Mouse (Mus musculus) frontal cortex, postnatal 36 days (tissue): ENCODE measurements around the gene Dxo.
"Not testable (repeated sequence)": the region's sequence is repeated elsewhere in the genome, so short reads cannot be mapped to it uniquely, and the experiment has no call there.

Experiments used
- DNase-seq, 2 experiments: peaks; one replicate each; pipeline ENCODE4 v3.0.0; 2022; ENCODE audit warnings: low spot score in 2 of 2

Dxo gene

GRCm38 (mm10) chr17:34830776-34831175 is 6.0 kb upstream of the Dxo start:
- DNase-seq, result not testable (repeated sequence)

DNA sequence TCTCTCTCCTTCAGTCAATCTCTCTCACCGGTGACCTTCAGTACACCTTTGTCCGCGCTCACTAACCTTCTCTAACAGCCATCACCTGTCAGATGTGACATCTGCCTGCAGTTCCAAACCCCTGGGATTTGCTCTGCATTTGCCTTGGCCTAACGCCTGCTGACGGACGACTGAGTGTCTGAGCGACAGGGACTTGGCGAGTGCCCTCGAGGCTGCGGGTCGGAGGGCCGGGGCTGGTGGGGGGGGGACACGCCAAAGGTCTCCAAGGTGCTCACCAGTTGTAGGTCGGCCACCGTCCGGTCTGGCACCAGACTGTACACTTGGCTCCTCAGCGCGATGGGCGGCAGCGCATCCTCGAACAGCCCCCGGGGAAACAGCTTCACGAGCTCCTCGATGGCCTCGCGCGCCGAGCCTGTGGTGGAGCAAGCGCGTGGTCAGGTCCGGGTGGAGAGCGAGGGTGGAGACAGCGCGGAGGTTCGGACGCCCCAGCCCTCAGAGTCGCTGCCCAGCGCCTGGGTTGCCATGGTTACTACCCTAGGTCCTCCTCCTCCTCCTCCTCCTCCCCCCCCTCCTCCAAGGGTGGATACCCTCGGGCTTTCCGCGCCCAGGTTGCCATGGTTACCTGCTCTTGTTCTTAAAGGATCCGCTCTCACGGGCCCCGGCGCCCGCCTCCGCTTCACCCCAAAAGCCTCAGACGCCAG is 514 bp upstream of the Dxo start:
- no peak for DNase-seq

GRCm38 (mm10) chr17:34837464-34838324 is 875 bp downstream of the Dxo start:
- no peak for DNase-seq

- DNase-seq, result no peak
These were observed 2.0 kb downstream of the Dxo start for GRCm38 (mm10) chr17:34838785-34839184.

DNA sequence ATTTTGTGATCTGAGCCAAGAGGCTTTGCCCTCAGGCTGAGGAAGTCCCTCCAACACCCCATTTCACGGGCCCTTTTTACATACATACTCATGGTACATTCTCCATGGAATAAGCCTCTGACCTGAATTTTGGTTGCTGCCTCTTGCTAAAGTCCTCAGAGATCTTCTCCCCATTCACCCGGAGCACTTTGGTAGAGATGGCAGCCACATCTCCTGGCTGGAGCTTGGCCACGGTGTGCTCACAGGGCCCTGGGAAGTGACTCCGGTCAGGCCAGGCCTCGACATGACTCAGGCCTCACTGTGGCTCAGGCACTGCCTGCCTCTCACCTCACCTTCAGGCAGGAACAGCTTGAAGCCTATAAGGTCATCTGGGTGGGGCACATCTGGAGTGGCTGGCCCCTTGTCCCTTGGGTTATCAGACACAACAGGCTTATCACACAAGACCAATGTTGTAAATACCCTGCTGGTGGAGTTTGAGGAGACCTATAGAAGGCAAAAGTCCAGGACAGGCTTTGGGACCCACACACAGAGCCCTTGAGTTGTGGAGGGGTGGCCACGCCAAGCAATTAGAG is 4.0 kb downstream of the Dxo start:
- no peak for DNase-seq

DNA sequence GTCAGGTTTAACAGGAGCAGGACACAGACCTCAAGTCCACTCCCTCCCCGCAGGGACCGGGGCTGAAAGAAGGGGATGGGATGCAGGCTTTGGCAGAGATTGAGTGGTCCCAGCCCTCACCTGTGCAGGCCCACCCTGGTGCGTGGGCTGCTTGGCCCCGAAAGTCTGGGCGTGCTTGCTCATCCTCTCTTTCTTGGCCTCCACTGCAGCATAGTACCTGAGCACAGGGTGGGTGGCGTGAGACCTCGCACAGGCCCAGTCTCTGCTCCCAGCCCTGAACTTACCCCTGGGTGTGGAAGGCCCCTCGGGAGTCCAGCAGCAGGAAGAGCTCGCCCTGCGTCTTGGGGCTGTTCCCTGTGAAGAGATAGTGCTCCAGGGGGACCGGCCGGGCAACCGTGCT is 8.1 kb downstream of the Dxo start:
- no peak for DNase-seq

- DNase-seq, result no peak
These were observed 10.4 kb downstream of the Dxo start for GRCm38 (mm10) chr17:34847192-34847591.

- no peak for DNase-seq
These were observed 10.8 kb downstream of the Dxo start for GRCm38 (mm10) chr17:34847615-34848014.

- DNase-seq, result peak; percentile 96 to 98
These were observed 13.1 kb downstream of the Dxo start, which contains the start of the genes Skiv2l and Nelfe for GRCm38 (mm10) chr17:34849722-34850516. TSS of gene Skiv2l (minus strand) at chr17:34850210. TSS of gene Nelfe (plus strand) at chr17:34850391.

- no peak for DNase-seq
These were observed 13.8 kb downstream of the Dxo start for GRCm38 (mm10) chr17:34850517-34851125.

DNA sequence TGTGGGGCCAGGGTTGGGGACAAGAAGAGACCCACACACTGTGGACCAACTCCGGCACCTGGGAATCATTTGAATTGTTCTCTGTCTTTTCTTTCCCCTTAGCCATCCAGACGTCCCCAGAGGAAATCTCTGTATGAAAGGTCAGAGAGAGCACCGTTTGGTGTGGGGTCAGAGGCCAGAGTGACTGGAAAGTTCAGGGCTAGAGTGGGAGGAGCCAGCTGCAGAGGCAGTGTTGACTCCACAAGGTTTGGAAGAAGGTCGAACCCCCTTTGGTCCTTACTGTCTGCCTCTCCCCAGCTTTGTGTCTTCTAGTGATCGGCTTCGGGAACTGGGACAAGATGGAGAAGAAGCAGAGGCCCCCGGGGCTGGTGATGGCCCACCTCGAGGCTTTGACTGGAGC is 16.7 kb downstream of the Dxo start:
- no peak for DNase-seq

GRCm38 (mm10) chr17:34854761-34855160 is 17.9 kb downstream of the Dxo start:
- DNase-seq, result no peak

DNA sequence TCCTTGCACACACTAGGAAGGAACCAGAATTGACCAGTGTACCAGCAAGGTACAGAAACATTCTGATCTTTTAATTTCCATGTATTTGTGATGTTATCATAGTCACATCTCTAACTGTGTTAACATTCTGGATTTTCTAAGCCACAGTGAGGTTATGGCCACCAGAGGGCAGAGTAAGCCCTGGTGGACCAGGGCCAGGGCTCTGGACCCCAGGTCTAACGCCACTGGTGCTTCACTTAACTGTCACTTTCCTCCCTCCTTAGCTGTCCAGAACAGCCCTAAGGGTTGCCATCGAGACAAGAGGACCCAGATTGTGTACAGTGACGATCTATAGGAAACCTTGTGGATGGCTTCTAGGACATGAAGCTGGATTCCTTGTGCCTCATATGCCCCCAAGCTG is 19.0 kb downstream of the Dxo start:
- no peak for DNase-seq

DNA sequence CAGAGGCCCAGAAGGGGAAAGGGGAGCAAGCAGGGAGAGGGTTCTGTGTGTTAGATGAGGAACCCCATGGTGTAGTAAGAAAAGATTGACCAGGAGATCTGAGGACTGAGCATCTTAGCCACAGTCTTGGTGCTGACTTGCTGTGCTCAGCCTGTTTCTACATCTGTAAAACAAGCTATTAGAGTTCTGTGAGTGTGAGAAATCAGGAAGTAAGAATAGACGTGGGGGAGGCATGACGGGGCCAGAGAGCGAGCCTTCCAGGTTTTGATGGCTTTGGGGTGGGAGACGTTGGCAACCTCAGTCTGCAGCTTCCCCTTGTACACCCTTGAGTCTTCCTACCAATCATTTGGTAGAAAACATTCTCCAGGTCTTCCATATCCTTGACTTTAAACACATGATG is 21.9 kb downstream of the Dxo start:
- no peak for DNase-seq

DNA sequence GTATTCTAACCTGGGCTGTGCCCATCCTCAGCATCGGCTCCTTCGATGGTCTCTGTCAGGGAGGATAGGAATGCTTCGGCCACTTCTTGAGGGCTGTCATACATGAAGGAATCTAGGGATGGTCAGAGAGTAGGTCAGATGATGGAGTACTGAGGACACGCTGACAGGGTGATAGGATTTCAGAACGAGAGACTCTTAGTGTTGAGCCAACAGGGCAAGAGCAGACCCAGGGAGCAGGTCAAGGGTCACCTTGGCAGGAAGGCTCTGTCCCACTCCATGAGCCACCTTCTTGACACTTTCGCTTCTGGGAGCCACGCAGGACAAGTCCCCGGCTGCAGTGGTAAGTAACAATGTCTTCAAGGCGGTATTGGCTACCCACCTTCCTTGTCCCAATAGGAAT is 23.7 kb downstream of the Dxo start:
- DNase-seq, result no peak

- DNase-seq, result no peak
These were observed 25.0 kb downstream of the Dxo start for GRCm38 (mm10) chr17:34861704-34862415.

DNA sequence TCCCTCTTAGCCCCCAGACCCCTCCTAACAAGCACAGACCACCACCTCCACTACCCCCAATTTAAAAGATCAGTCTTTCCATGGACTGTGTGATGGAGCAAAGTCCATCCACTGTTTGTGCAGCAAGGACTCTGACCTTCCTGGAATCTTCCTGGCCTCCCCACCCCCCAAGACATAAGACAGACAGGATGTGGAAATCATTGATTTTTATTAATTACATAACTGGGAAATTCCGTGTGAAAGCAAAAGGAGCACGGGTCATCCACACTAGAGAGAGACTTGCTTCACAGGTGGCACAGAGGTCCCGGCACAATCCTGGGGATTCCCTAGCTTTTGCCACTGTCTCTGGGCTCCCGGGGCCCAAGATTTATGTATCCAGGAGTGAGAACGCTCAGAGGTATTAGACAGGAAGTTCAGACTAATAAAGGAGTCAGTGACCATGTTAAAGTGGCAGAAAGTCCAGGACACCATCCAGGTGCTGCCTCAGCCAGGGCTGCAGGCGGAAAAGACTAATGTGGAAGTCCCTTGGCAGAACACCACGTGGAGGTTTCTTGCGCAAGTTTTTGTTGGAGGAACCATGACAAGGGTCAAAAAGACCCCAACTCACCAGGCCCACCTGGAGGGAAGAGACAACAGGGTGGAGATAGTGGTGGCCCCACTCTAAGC is 25.7 kb downstream of the Dxo start, which contains the start of gene Cfb:
Gene Cfb, minus strand, starts transcription at position 103 of the 666 bp plus-strand sequence.
- DNase-seq, result no peak

GRCm38 (mm10) chr17:34865981-34866380 is 29.2 kb downstream of the Dxo start:
- no peak for DNase-seq

GRCm38 (mm10) chr17:34874321-34874720 is 37.5 kb downstream of the Dxo start:
- DNase-seq, result no peak

DNA sequence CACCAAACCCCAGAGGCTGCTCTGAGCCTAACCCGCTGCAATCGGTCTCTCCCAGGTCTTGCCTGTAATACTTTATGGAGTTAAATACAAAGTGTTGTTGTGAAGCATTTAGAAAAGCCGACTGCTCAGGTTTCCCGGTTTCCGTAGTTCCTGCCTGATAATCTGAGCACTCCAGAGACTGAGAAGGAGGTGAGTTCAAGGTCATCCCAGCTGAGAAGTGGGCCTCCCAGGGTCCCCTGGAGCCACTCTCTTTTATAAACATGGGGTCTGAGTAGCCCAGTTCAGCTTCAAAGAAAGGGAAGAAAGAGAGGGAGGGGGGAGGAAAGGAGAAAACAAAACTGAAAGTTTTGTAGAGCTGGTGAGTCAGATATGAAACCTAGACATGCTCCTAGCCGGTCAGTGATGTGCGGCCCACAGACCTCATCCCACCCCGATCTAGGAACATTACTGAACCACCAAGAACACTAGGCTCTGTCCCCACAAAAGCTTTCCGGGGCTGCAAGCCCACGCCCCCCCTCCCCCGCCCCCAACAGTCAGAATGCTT is 42.6 kb downstream of the Dxo start, which contains the start of gene Zbtb12:
Gene Zbtb12, plus strand, starts transcription at position 148 of the 544 bp plus-strand sequence.
- no peak for DNase-seq
